Mouse (Mus musculus) gastrocnemius, postnatal 25 days (tissue): Measurements from ENCODE around the gene Aspscr1. TPM values are rescaled to one million over a fixed set of nuclear protein-coding genes. Genes with fewer than 3 reads are reported as not detected.

Experiments
- DNase-seq: peaks from one replicate; pipeline ENCODE4 v3.0.0; 2022
- microRNA-seq, 2 experiments: library from miRNA; unstranded; fragments of <30 nt; microRNA quantifications; one replicate each; pipeline ENCODE4 v1.2.0; 2021; ENCODE audit warnings: borderline replicate concordance in 2 of 2
- total RNA-seq, 2 experiments: library from RNA; stranded (reverse); gene quantifications; 1 replicate in 1 of 2; 2 replicates in 1 of 2; pipeline ENCODE4 v1.2.3; 2021

Aspscr1 gene
- total RNA-seq, 2 experiments from 2014 or later = 25.8 to 28.8 TPM

DNA sequence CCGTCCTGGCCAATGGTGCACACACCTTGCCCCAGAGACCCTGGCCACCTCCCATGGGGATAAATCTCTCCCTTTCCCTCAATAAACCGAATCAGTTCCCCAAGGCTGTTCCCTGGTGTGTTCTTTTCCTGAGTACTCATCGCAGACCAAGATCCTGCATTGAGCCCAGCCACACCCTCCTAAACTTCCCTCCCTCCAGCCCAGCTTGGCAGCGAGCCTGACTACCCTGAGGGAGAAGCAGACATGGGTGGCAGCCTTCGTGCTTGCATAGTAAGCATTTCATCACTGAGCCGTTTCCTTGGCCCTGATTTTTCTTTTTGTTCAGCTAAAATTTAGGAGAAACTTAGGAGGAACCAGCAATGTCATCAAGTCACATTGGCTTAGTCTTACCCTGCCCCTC is 60.7 kb downstream of the Aspscr1 start:
- no peak for DNase-seq

DNA sequence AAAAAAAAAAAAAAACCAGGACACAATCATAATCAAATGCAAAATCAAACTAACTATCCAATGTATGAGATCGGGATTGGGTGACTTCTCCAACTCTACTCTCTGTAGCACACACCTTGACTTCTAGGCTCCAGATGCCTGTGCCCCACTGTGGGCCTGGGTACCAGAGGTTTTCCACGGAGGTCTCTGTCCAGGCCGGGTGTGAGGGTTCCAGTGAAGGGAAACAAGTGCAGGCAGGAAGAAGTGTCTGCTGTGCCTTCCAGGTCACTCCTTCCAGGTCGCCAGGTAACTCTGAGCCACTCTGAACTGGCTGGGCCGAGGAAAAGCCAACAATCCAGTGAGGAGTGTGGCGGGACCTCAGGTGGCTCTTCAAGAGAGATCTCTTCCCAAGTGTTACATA is 63.7 kb downstream of the Aspscr1 start:
- no peak for DNase-seq

DNA sequence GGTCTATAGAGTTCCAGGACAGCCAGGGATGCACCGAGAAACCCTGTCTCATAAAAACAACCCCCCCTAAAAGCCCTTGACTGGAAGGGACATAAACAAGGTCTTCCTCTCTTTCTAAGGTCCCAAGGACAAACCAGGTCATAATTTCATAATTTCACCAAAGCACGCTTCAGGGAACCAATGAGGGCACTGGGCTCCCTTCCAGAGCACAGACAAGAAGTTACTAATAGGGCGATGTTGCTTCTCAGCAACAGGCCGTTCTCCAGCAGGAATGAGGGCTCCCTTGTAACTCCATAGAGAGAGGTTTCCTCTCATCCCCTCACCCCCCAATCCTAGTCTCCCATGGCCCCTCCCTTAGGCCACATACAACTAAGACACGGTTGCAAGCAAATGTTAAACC is 68.2 kb downstream of the Aspscr1 start:
- DNase-seq = no peak

DNA sequence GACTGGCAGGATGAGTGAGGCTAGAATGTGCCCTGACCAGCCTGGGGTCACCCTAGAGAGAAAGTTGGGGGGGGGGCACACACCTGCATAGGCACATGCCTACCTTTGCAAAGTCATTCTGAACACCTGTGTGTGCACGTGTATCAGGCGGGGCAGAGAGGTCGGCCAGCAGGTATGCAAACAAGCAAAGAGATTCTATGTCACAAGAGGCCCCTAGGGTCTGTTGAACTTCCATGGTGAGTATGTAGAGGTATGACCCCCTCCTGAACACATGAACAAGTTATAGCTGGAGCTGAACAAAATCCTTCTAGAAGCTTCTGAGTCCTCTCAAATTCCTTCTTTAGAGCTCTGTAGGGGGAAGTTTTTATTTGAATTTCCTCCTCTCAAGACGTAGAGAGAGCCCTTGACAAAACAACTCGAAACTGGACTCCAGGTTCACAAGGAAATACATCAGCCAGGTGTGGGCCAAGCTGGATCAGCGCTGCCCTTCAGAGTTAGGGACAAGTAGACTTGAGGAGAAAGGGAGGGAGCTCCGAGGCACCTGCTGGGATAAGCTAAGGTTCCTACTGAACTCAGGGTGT is 71.4 kb downstream of the Aspscr1 start:
- no peak for DNase-seq

DNA sequence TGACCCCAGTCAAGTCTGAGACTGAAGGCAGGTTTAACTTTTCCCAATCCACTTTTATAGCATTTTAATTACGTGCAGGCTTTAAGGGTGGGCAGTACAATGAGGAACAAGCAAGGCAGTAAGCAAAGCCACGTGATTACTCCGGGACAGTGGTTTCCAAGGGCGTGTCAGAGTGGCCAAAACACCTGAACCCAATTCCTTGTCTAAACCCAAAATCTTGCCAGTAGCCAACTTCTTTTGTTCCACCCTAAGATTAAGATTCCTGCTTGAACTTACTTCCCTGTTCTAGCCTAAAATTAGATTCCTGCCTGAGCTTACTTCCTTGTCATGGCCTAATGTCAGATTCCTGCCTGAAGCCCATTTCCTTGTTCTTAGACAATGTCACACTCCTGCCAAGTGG is 75.2 kb downstream of the Aspscr1 start:
- no peak for DNase-seq

DNA sequence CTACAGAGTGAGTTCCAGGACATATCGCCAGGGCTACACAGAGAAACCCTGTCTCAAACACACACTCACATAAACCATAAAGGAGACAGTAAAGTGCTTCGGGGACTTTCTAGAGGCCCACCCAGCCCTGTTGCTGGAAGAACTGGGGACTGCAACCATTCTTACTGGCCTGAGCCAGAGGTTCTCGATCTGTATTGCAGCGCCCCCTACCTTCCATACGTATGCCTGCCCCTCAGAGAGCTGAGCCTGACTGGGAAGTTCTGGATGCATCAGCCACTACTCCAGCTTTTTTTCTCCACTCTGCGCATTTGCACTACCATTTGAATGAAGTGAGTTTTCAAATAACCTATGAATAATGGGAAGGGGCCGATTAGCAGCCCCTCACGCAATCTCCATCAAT is 76.7 kb downstream of the Aspscr1 start:
- DNase-seq = no peak

DNA sequence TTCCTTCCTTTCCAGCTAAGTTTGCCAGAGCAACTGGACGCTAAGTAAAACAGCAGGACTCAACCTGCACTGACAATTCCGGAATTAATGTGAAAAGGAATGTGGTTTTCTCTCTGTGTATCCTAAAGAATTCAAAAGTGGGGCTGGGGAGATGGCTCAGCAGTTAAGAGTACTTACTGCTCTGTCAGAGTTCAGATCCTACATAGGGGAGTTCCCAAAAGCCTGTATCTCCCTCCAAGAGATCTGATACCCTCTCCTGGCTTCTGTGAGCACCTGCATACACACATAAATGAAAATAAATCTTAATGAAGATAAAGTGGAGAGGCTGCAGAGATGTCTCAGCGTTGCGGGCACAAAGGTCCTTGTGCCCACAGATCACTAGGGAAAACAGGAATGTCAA is 78.8 kb downstream of the Aspscr1 start:
- no peak for DNase-seq

Small RNA genes lying within 50 kb of the gene (microRNA-seq; reads per million reads assigned to microRNA genes)
- 0 reads per million in 2 experiments for gene Mir6936

Other genes with a start within 250 kb of the Aspscr1 start
- gene Nploc4, start 235.3 kb upstream of the Aspscr1 start, total RNA-seq = 10 to 100 TPM; 67.9 to 72.7 TPM
- 1 to 10 TPM in 1 of 2 experiments, under 1 TPM in 1; 0.54 to 1.1 TPM for gene Tspan10, start 230.3 kb upstream of the Aspscr1 start, total RNA-seq
- gene Pde6g, start 219.5 kb upstream of the Aspscr1 start, total RNA-seq = under 1 TPM in 1 of 2 experiments, not detected in 1; 0.83 TPM
- 10 to 100 TPM; 23.3 to 25.0 TPM for gene Oxld1, start 214.9 kb upstream of the Aspscr1 start, total RNA-seq
- 1 to 10 TPM; 5.8 to 7.6 TPM for gene Ccdc137, start 214.9 kb upstream of the Aspscr1 start, total RNA-seq
- 1 to 10 TPM; 5.2 to 9.1 TPM for gene Arl16, start 205.4 kb upstream of the Aspscr1 start, total RNA-seq
- 100 to 1,000 TPM; 156 to 166 TPM for gene Mrpl12, start 188.4 kb upstream of the Aspscr1 start, total RNA-seq
- gene Slc25a10, start 181.1 kb upstream of the Aspscr1 start, total RNA-seq = 1 to 10 TPM; 3.2 to 8.7 TPM
- under 1 TPM in 1 of 2 experiments, not detected in 1; 0.31 TPM for gene Gcgr, start 142.3 kb upstream of the Aspscr1 start, total RNA-seq
- gene Mcrip1, start 123.2 kb upstream of the Aspscr1 start, total RNA-seq = 10 to 100 TPM; 21.4 to 23.7 TPM
- gene Ppp1r27, start 121.8 kb upstream of the Aspscr1 start, total RNA-seq = 100 to 1,000 TPM in 1 of 2 experiments, 10 to 100 TPM in 1; 92.3 to 377 TPM
- gene P4hb, start 99.7 kb upstream of the Aspscr1 start, total RNA-seq = 100 to 1,000 TPM; 192 to 198 TPM
- gene Arhgdia, start 91.3 kb upstream of the Aspscr1 start, total RNA-seq = 10 to 100 TPM; 80.1 to 95.2 TPM
- 10 to 100 TPM; 39.1 to 40.5 TPM for gene Alyref, start 74.6 kb upstream of the Aspscr1 start, total RNA-seq
- gene Anapc11, start 74.6 kb upstream of the Aspscr1 start, total RNA-seq = 10 to 100 TPM; 50.7 to 51.6 TPM
- not detected for gene Npb, start 64.5 kb upstream of the Aspscr1 start, total RNA-seq
- gene Pcyt2, start 55.0 kb upstream of the Aspscr1 start, total RNA-seq = 10 to 100 TPM; 30.7 to 34.7 TPM
- 1 to 10 TPM; 4.3 to 7.2 TPM for gene Sirt7, start 47.7 kb upstream of the Aspscr1 start, total RNA-seq
- 10 to 100 TPM; 41.8 to 47.1 TPM for gene Mafg, start 39.4 kb upstream of the Aspscr1 start, total RNA-seq
- gene Pycr1, start 29.2 kb upstream of the Aspscr1 start, total RNA-seq = 1 to 10 TPM; 6.7 to 6.8 TPM
- gene Myadml2, start 24.8 kb upstream of the Aspscr1 start, total RNA-seq = 100 to 1,000 TPM; 121 to 134 TPM
- under 1 TPM in 1 of 2 experiments, not detected in 1; 0.18 TPM for gene Notum, start 11.8 kb upstream of the Aspscr1 start, total RNA-seq
- gene Cenpx, start 40.8 kb downstream of the Aspscr1 start, total RNA-seq = 10 to 100 TPM; 25.4 to 32.7 TPM
- 1 to 10 TPM; 4.0 to 4.3 TPM for gene Lrrc45, start 41.0 kb downstream of the Aspscr1 start, total RNA-seq
- 1 to 10 TPM; 1.2 TPM for gene Rac3, start 48.5 kb downstream of the Aspscr1 start, total RNA-seq
- gene Dcxr, start 54.3 kb downstream of the Aspscr1 start, total RNA-seq = 1 to 10 TPM; 5.8 to 6.0 TPM
- gene Cbr2, start 59.1 kb downstream of the Aspscr1 start, total RNA-seq = 10 to 100 TPM in 1 of 2 experiments, 1 to 10 TPM in 1; 9.6 to 16.9 TPM
- 10 to 100 TPM; 17.1 to 19.8 TPM for gene Hmga1b, start 89.8 kb downstream of the Aspscr1 start, total RNA-seq
- gene Rfng, start 111.2 kb downstream of the Aspscr1 start, total RNA-seq = 10 to 100 TPM in 1 of 2 experiments, 1 to 10 TPM in 1; 9.6 to 11.0 TPM
- 10 to 100 TPM; 50.3 to 53.0 TPM for gene Gps1, start 111.3 kb downstream of the Aspscr1 start, total RNA-seq
- 10 to 100 TPM; 32.6 to 36.2 TPM for gene Dus1l, start 123.4 kb downstream of the Aspscr1 start, total RNA-seq
- gene Fasn, start 151.6 kb downstream of the Aspscr1 start, total RNA-seq = 10 to 100 TPM; 11.1 to 59.9 TPM